Mouse (Mus musculus) thymus, postnatal 14 days (tissue): ENCODE results near the gene Spag9.

Experiments used
- DNase-seq: peaks from one replicate; pipeline ENCODE4 v3.0.0; 2021

The Spag9 gene

DNA sequence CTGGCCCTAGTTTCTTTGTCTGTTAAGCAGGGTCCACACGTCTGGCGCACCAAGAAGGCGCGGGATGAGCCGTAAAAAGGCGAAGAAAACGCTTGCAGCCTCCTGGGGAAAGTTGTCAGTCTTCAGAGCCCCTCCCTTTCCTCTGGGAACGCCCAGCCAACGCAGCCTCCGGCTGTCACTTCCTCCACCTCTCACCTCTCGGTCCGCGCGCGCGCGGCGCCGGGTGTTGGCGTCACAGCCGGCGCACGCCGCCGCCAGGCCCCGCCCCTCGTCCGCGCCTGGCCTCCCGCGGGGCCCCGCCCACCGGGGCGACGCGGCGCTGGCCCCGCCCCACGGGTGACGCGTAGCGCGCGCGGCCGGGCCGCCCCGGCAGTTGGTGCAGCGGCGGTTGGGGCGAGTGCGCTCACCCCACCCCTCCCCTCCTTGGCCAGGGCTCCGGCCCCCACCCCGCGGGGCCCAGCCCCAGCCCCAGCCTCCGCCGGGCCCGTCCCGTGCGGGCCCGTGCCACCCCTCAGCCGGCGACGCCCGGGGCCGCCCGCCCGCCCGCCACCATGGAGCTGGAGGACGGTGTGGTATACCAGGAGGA, at the start of gene Spag9:
TSS of gene Spag9 (plus strand) at position 372 of the 586 bp plus-strand sequence.
- DNase-seq: peak; percentile 96

GRCm38 (mm10) chr11:93948887-93949567, 46.9 kb upstream of the Spag9 start:
- no peak for DNase-seq

GRCm38 (mm10) chr11:93950045-93950444, 45.8 kb upstream of the Spag9 start:
- no peak for DNase-seq

DNA sequence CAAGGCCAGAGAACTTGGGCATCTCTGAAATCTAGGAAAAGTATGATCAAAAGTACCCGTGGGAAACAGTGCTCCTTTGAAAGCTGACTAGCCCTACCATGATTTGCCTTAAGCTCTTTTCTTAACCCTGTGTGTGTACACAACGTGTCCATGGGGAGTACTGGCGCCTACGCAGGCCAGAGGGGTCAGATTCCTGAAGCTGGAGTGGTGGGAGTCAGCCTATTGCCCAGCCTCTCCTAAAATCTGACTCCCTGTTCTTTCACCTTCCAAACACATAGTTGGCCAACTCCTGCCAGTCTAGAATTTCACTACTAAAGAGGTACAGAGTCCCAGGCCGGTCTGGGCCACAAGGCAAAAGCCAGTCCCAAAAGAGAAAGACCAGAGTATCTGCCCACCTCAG, 43.5 kb upstream of the Spag9 start:
- no peak for DNase-seq

GRCm38 (mm10) chr11:93954738-93955255, 41.1 kb upstream of the Spag9 start:
- DNase-seq: no peak

GRCm38 (mm10) chr11:93955256-93956150, 40.4 kb upstream of the Spag9 start:
- DNase-seq: peak; percentile 95

DNA sequence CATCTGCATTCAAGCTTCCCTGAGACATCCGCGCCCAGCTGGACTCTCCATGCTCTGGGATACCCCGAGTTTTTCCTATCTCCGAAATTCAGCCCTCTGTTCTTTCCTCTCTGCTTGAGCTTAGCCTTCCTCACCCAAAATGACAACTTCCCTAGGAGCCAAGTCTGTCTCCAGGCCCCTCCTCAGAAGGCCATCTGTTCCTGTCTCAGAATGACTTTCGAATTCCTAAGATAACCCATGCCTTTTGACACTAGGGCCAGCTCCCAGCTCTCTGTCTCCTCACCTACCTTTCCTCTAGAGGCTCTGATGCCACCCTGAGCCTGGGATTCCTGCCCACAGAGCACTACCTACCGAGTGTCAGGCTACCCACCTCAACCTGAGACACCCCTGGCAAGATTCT, 39.7 kb upstream of the Spag9 start, which contains the start of gene Nme2:
TSS of gene Nme2 (minus strand) at position 101 of the 400 bp plus-strand sequence.
- no peak for DNase-seq

- no peak for DNase-seq
Observed at GRCm38 (mm10) chr11:93957031-93957555, 38.8 kb upstream of the Spag9 start.

GRCm38 (mm10) chr11:93957746-93958145, 38.1 kb upstream of the Spag9 start:
- DNase-seq: no peak

DNA sequence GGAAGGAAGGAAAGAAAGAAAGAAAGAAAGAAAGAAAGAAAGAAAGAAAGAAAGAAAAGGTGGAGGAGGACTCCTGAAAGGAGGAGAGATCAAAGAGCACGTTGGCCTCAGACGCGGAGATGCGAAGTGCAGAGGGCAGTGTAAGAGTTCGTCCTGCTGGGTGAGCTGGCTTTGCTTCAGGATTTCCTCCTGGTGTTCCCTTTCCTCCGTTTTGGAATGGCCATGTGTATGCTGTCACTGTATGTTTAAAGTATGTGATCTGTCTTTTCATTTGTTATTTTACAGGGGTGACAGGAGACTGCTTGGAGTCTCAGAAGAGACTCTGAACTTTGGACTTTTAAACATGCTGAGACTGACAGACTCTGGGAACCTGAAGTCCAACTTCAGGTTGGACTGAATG, 34.4 kb upstream of the Spag9 start:
- DNase-seq: no peak

DNA sequence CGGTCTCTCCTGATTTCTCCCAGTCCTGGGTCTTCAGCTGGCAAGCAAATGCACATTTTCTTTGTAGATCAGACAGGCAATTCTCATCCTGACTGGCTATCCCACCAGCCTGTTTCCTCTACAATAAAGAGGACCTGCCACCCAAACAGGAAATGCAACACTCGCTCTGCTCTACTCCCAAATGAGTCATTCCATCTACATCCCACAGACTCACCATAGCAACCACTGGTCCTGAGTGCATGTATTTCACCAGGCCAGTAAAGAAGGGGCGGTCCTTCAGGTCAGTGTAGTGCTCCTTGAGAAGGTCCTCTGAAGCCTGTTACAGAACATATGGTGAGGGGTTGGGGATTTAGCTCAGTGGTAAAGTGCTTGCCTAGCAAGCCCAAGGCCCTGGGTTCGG, 32.9 kb upstream of the Spag9 start:
- no peak for DNase-seq

DNA sequence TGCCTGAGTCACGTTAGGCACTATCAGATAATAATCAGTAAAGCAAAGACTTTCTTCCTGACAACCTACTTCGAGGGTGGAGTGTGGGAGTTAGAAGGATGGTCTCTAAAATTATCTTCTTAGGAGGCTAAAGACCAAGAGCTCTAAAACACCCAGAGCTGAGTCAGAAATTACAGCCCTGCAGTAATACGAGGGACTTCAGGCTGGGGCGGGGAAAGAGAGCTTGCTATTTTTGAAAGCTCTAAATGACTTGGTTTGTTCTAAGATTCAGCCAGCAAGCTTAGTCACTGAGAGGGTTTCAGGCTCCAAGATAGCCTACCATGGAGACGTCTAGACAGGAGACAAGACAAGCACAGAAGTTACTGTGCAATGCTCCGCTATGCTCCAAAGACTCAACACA, 30.5 kb upstream of the Spag9 start:
- no peak for DNase-seq

DNA sequence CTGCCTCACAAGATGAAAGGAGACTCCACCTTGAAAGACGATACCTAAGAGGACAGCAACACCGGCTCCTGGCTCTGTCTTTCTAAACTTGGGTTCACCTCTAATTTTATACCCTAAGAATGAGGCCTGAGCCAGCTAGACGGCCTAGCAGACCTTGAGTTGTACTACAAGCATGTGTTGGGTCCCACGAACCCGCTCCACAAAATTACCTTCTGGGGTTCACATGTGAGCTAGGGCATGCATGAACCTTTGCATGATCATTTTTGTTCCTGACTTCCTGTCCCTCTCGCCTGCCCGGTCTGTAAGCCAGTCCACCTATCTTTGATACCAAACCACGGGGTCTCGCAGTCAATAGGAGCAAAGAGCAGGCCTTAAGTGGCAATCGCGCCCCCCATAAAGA, 28.5 kb upstream of the Spag9 start:
- DNase-seq: peak; percentile 15

DNA sequence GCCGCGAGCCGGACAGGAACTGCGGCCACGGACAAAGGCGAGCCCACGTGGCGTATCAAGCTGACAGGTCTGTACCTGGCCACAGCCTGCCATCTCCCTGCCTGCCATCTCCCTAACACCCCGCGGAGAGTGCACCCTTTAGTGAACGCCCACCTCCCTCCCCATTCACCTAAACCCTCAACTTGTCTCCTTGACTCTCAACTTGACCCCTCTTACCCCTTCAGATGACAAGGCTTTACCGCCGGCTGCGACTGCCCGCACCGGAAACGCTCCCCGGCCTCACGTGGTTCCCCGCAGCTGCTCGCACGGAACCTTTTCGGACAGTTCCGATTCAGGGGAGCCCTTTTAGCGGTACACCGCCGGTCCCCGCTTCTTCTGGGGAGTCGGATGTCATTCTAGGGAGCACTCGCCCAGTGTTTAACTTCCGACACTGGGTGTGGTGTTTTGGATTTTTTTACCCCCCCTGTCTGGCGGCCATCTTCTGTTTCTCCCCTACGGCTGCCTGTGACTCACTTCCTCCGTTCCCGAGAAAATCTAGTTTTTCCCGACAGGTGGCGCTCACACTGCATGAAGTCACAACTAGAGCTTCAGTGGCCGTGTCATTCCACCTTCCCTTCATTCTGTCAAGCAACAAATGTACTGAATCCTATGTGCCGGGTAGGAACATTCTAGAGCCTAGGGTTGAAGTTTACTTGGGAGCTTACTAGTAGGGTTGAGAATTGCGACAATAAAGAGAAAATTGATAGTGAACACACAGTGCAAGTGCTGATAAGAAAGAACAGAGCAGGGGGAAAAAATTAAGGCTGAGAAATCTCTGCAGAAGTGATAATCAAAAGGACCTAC, 27.7 kb upstream of the Spag9 start, which contains the start of the genes Gm20390 and Nme1:
TSS of gene Gm20390 (minus strand) at position 289 of the 843 bp plus-strand sequence.
TSS of gene Nme1 (minus strand) at position 517 of the 843 bp plus-strand sequence.
- peak; percentile 98 for DNase-seq

DNA sequence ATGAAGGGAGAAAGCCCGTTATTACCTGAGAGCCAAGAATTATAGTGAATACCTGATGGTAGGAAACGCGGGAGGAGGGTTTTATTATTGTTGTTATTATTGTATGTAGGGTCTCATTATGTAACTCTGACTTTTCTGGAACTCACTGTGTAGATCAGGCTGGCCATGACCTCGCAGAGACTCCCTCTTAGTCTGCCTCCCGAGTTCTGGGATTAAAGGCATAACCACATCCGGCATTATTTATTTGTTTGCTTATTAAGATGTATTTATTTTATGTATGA, 27.1 kb upstream of the Spag9 start:
- DNase-seq: no peak

- DNase-seq: no peak
Observed at GRCm38 (mm10) chr11:93969171-93969570, 26.7 kb upstream of the Spag9 start.

GRCm38 (mm10) chr11:93969799-93970198, 26.1 kb upstream of the Spag9 start:
- DNase-seq: no peak

DNA sequence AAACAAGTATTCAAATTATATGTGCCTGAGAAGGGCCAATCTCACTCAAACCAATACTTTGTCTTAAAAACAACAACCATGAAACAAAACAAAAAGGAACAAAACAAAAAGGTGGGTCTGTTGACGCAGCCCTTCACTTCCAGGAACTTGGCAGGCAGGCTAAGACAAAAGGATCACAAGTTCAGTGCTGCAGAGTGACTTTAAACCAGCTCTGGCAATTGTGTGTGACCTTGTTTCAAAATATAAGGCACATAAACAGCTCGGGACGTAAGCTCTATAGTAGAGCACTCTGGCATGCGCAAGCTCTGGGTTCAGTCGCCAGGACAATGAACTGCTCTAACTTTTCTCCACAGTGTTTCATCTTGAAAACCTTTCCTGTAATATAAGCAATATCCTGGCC, 22.9 kb upstream of the Spag9 start:
- no peak for DNase-seq

DNA sequence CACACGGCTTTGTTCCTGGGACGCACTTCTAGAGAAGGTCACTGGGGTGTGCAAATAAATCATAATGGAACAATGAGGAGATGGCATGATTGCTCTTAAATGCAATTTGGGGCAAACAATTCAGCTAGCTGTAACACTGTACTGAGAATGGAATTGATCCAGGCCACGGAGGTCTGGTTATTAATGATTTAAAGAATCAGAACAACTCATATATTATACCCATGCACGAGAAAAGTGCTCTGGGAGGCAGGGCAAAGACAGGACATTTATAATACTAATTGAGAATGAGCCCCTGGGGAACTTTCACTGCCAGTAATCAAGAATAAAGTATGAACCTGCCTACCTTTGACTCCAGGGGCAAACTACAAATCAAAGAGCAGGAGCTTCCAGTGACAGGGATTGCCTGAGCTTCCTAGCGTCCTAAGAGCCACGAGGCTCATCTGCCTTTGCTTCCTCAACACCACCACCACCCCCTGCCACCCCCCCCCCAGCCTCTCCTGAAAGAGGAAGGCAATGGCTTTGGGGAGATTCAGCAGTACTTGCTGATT, 16.3 kb upstream of the Spag9 start:
- no peak for DNase-seq

DNA sequence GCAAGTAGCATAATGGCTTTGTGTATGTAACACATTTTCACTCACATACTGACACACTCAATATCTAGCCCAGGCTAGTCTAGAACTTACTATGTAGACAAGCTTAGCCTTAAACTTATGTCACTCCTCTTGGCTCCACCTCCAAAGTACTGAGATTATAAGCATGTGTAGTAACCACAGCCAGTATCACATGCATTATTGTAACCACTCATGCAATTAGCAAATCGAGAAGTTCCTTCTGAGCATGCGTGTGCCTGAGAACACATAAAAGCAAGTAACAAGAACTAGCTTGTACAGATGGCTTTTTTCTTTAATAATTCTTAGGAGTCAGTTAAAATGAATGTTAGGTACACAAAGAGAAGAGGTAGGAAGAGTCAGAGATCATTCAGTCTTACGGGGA, 11.3 kb upstream of the Spag9 start:
- no peak for DNase-seq

GRCm38 (mm10) chr11:93985265-93985664, 10.6 kb upstream of the Spag9 start:
- DNase-seq: no peak

- no peak for DNase-seq
Observed at GRCm38 (mm10) chr11:93986298-93986697, 9.6 kb upstream of the Spag9 start.
